ENCODE assay signal across 8 mouse cellular contexts in genomic region chr2:35432472-35432871, GRCm38 (mm10). TPM values are rescaled to one million over a fixed set of nuclear protein-coding genes. Genes with fewer than 3 reads are reported as not detected.
DNase-seq lines count a peak whose midpoint lies in the region; ATAC-seq and TF ChIP-seq lines count a peak whose summit lies in the region.
"Had no signal": no experiment of that assay in that cellular context is flagged by ENCODE, and none has a peak within 500 bp of the region (broad histone marks: within the 10 kb centered on the region; RNA-seq: fewer than 3 reads in every experiment).

No protein-coding gene starts in this region.

- TF ChIP-seq CTCF in lung, postnatal 0 days (IDR thresholded peaks at IDR 0.05): no peak

- no peaks in the 10 kb centered on the region for H3K9me3 ChIP-seq in lung, postnatal 0 days (ENCODE audit: low read length)

- H3K27ac ChIP-seq in lung, postnatal 0 days (ENCODE audit: low read length): peak overlapping the region; percentile 74

- peak; percentile 30; the same call in 1 of the 2 replicates for TF ChIP-seq EP300 in lung, postnatal 0 days (IDR thresholded peaks at IDR 0.05)

- WGBS in lung, postnatal 0 days: 20% methylated on average over 7 of the region's 7 CpGs

- peak; percentile 35 for DNase-seq in embryo, embryonic 10.5 days (ENCODE audit: low spot score)
- DNase-seq in heart, adult 11 months: peak; percentile 98
- peak; percentile 42 to 44 for DNase-seq in kidney, adult 8-10 months
- peak; percentile 59 for DNase-seq in lung, postnatal 0 days (ENCODE audit: low spot score)
- no peak for DNase-seq in frontal cortex, postnatal 14 days (ENCODE audit: low spot score in 2 of 2)
- DNase-seq in right cerebral cortex, postnatal 36 days (ENCODE audit: low spot score in 2 of 2): no peak
- DNase-seq in urinary bladder, postnatal 4 days (ENCODE audit: low spot score in 2 of 2): no peak
- DNase-seq: spleen, adult 18-20 months had no signal

- peak overlapping the region; percentile 46 for H3K4me2 ChIP-seq in lung, postnatal 0 days (replicated peaks; ENCODE audit: low read depth, low read length)

- H3K36me3 ChIP-seq in lung, postnatal 0 days (ENCODE audit: insufficient read depth, low read length): no peaks in the 10 kb centered on the region

- H3K4me1 ChIP-seq in lung, postnatal 0 days (ENCODE audit: insufficient read depth, low read depth, low read length): peaks cover 8% of the 10 kb centered on the region

- H3K4me3 ChIP-seq in lung, postnatal 0 days (ENCODE audit: low read depth, low read length): peak overlapping the region; percentile 29

- peak; percentile 76 for ATAC-seq in lung, postnatal 0 days

- peak overlapping the region; percentile 34; the same call in 1 of the 2 replicates for H3K9ac ChIP-seq in lung, postnatal 0 days (replicated peaks; ENCODE audit: low read depth)

- no peaks in the 10 kb centered on the region for H3K27me3 ChIP-seq in lung, postnatal 0 days (replicated peaks; ENCODE audit: insufficient read depth, low read length)

RNA-seq across cellular contexts. Expression of gene Ggta1, which starts 30.6 kb away (rescaled TPM):
- polyA plus RNA-seq in lung, postnatal 0 days (2015; fragmentation: Nextera tagmentation; extraction: Ambion mirVana): 21.8 and 25.6 TPM in 2 replicates

RNA-seq across cellular contexts. Expression of gene 4930402F06Rik, which starts 35.5 kb away (rescaled TPM):
- not detected in 2 replicates for polyA plus RNA-seq in lung, postnatal 0 days (2015; fragmentation: Nextera tagmentation; extraction: Ambion mirVana)

Comparison
In these comparisons a context has a peak if more than half of its experiments do, and no peak if none do; other contexts are left out.
1. DNase-seq: peak in embryo, embryonic 10.5 days (single experiment), heart, adult 11 months (single experiment), kidney, adult 8-10 months (2 of 2) and lung, postnatal 0 days (single experiment); none in frontal cortex, postnatal 14 days (0 of 2), right cerebral cortex, postnatal 36 days (0 of 2) and urinary bladder, postnatal 4 days (0 of 2).